In genomic region chr8:117934566-117935094, GRCm38 (mm10) we compare ENCODE assay signal across 14 mouse cellular contexts.
A peak's percentile ranks its signal among the peaks of the same experiment; 100 is the strongest.
DNase-seq lines count a peak whose midpoint lies in the region; ATAC-seq lines count a peak whose summit lies in the region.
"Had no signal": no experiment of that assay in that cellular context is flagged by ENCODE, and none has a peak within 500 bp of the region (broad histone marks: within the 10 kb centered on the region; RNA-seq: fewer than 3 reads in every experiment).

No protein-coding gene starts in this region.

- H3K4me2 ChIP-seq in heart, embryonic 11.5 days, result no peak overlapping the region
- H3K4me2 ChIP-seq in midbrain, embryonic 16.5 days (ENCODE audit: low read length), result no peak overlapping the region
- no peak overlapping the region for H3K4me2 ChIP-seq in forebrain, embryonic 12.5 days
- no peak overlapping the region for H3K4me2 ChIP-seq in midbrain, embryonic 13.5 days (replicated peaks)
- H3K4me2 ChIP-seq: liver, embryonic 13.5 days had no signal

- H3K4me3 ChIP-seq in heart, embryonic 11.5 days (ENCODE audit: low read depth, low read length), result no peak overlapping the region
- H3K4me3 ChIP-seq in midbrain, embryonic 10.5 days, result no peak overlapping the region
- no peak overlapping the region for H3K4me3 ChIP-seq in midbrain, embryonic 16.5 days (ENCODE audit: low read depth, low read length)
- H3K4me3 ChIP-seq in forebrain, embryonic 12.5 days (replicated peaks), result no peak overlapping the region
- no peak overlapping the region for H3K4me3 ChIP-seq in midbrain, embryonic 13.5 days (replicated peaks)
- H3K4me3 ChIP-seq: embryonic facial prominence, embryonic 10.5 days; erythroblast, embryonic 14.5 days; layer of hippocampus, adult 2 months; liver, embryonic 13.5 days had no signal

- no peak overlapping the region; the same call in 1 of the 2 replicates for H3K27ac ChIP-seq in heart, embryonic 11.5 days (ENCODE audit: low read depth, low read length)
- H3K27ac ChIP-seq in midbrain, embryonic 10.5 days (replicated peaks), result peak overlapping the region; percentile 35; the same call in 1 of the 2 replicates
- no peak overlapping the region for H3K27ac ChIP-seq in midbrain, embryonic 16.5 days (ENCODE audit: low read length)
- 0 out of 2 replicates have a peak overlapping the region, but pooled peaks have one; percentile 56 for H3K27ac ChIP-seq in forebrain, embryonic 12.5 days
- no peak overlapping the region for H3K27ac ChIP-seq in midbrain, embryonic 13.5 days
- H3K27ac ChIP-seq: embryonic facial prominence, embryonic 10.5 days; kidney, postnatal 0 days; layer of hippocampus, adult 2 months; liver, embryonic 13.5 days had no signal

- H3K36me3 ChIP-seq in heart, embryonic 11.5 days (ENCODE audit: control insufficient read depth, insufficient read depth, low read length), result no peaks in the 10 kb centered on the region
- H3K36me3 ChIP-seq in midbrain, embryonic 10.5 days, result no peaks in the 10 kb centered on the region
- H3K36me3 ChIP-seq in midbrain, embryonic 16.5 days (ENCODE audit: control insufficient read depth, insufficient read depth, low read length), result no peaks in the 10 kb centered on the region
- no peaks in the 10 kb centered on the region for H3K36me3 ChIP-seq in forebrain, embryonic 12.5 days (replicated peaks)
- no peaks in the 10 kb centered on the region for H3K36me3 ChIP-seq in midbrain, embryonic 13.5 days
- H3K36me3 ChIP-seq: embryonic facial prominence, embryonic 10.5 days; liver, embryonic 13.5 days had no signal

- ATAC-seq in heart, embryonic 11.5 days (replicated peaks; ENCODE audit: insufficient number of reproducible peaks, low FRiP score, low TSS enrichment), result 0 out of 2 replicates have a peak, but pooled peaks have one; percentile 31
- ATAC-seq in midbrain, embryonic 16.5 days, result no peak
- ATAC-seq in forebrain, embryonic 12.5 days (ENCODE audit: low FRiP score), result peak; percentile 23; the same call in 1 of the 2 replicates
- 0 out of 2 replicates have a peak, but pooled peaks have one; percentile 40 for ATAC-seq in midbrain, embryonic 13.5 days
- no peak for ATAC-seq in megakaryocyte-erythroid progenitor cell, adult 5-6 weeks (replicated peaks; ENCODE audit: low FRiP score, low TSS enrichment, poor library complexity, severe bottlenecking)
- ATAC-seq: Patski had no signal

- H3K9ac ChIP-seq in heart, embryonic 11.5 days (ENCODE audit: low read depth, low read length), result no peak overlapping the region
- H3K9ac ChIP-seq in midbrain, embryonic 16.5 days (ENCODE audit: low read depth, low read length), result no peak overlapping the region
- H3K9ac ChIP-seq in forebrain, embryonic 12.5 days, result no peak overlapping the region
- H3K9ac ChIP-seq in midbrain, embryonic 13.5 days (replicated peaks), result no peak overlapping the region
- H3K9ac ChIP-seq: liver, embryonic 13.5 days had no signal

- intact Hi-C loops in heart, postnatal 14 days (cut with DNase I), result loop anchor here (5.0 kb wide), 2 partner anchors 303 to 508 kb away; no protein-coding TSS in a partner anchor

- H3K9me3 ChIP-seq in heart, embryonic 11.5 days (replicated peaks; ENCODE audit: control insufficient read depth, low read length), result no peaks in the 10 kb centered on the region
- no peaks in the 10 kb centered on the region; the same call in 1 of the 2 replicates for H3K9me3 ChIP-seq in midbrain, embryonic 10.5 days (replicated peaks)
- no peaks in the 10 kb centered on the region for H3K9me3 ChIP-seq in midbrain, embryonic 16.5 days (replicated peaks; ENCODE audit: control insufficient read depth, low read length, poor library complexity, severe bottlenecking)
- H3K9me3 ChIP-seq in forebrain, embryonic 12.5 days, result no peaks in the 10 kb centered on the region
- no peaks in the 10 kb centered on the region for H3K9me3 ChIP-seq in midbrain, embryonic 13.5 days
- H3K9me3 ChIP-seq: embryonic facial prominence, embryonic 10.5 days; liver, embryonic 13.5 days had no signal

- DNase-seq in heart, postnatal 14 days, result no peak
- no peak for DNase-seq in midbrain, embryonic 10.5 days (ENCODE audit: low spot score)
- DNase-seq: liver, embryonic 13.5 days; thymus, postnatal 14 days had no signal

- no peaks in the 10 kb centered on the region for H3K27me3 ChIP-seq in heart, embryonic 11.5 days (ENCODE audit: control insufficient read depth, insufficient read depth, low read length)
- H3K27me3 ChIP-seq in midbrain, embryonic 10.5 days (ENCODE audit: low read depth, poor library complexity, severe bottlenecking), result no peaks in the 10 kb centered on the region
- H3K27me3 ChIP-seq in midbrain, embryonic 16.5 days (ENCODE audit: control insufficient read depth, insufficient read depth, low read depth, low read length), result no peaks in the 10 kb centered on the region
- H3K27me3 ChIP-seq in forebrain, embryonic 12.5 days, result peaks cover 8% of the 10 kb centered on the region; the same call in 1 of the 2 replicates
- H3K27me3 ChIP-seq in midbrain, embryonic 13.5 days, result no peaks in the 10 kb centered on the region
- H3K27me3 ChIP-seq: liver, embryonic 13.5 days had no signal

- WGBS in heart, embryonic 11.5 days (ENCODE audit: insufficient replicate concordance), result 87% methylated on average over 16 of the region's 16 CpGs
- whole genome bisulfite sequencing in midbrain, embryonic 10.5 days, result 92% methylated on average over 16 of the region's 16 CpGs
- 94% methylated on average over 16 of the region's 16 CpGs for WGBS in midbrain, embryonic 16.5 days
- WGBS in forebrain, embryonic 12.5 days, result 92% methylated on average over 16 of the region's 16 CpGs
- 91% methylated on average over 16 of the region's 16 CpGs for WGBS in midbrain, embryonic 13.5 days

- 0 out of 2 replicates have a peak, but pooled peaks cover 2% of the 10 kb centered on the region for H3K4me1 ChIP-seq in heart, embryonic 11.5 days (ENCODE audit: control insufficient read depth, insufficient read depth, low read length)
- H3K4me1 ChIP-seq in midbrain, embryonic 10.5 days, result peaks cover 20% of the 10 kb centered on the region
- no peaks in the 10 kb centered on the region for H3K4me1 ChIP-seq in midbrain, embryonic 16.5 days (ENCODE audit: control insufficient read depth, insufficient read depth, low read length)
- H3K4me1 ChIP-seq in forebrain, embryonic 12.5 days, result peaks cover 19% of the 10 kb centered on the region; the same call in 1 of the 2 replicates
- H3K4me1 ChIP-seq in midbrain, embryonic 13.5 days (replicated peaks), result peaks cover under 1% of the 10 kb centered on the region; the same call in 1 of the 2 replicates
- H3K4me1 ChIP-seq: liver, embryonic 13.5 days had no signal

Comparison
In these comparisons a context has a peak if more than half of its experiments do, and no peak if none do; other contexts are left out.
1. ATAC-seq: peak in heart, embryonic 11.5 days (single experiment), forebrain, embryonic 12.5 days (single experiment) and midbrain, embryonic 13.5 days (single experiment); none in midbrain, embryonic 16.5 days (single experiment) and megakaryocyte-erythroid progenitor cell, adult 5-6 weeks (single experiment).
2. H3K27ac ChIP-seq: peak in midbrain, embryonic 10.5 days (single experiment) and forebrain, embryonic 12.5 days (single experiment); none in heart, embryonic 11.5 days (single experiment), midbrain, embryonic 16.5 days (single experiment) and midbrain, embryonic 13.5 days (single experiment).